Mouse (Mus musculus): ENCODE measurements around the gene Gm37240. TPM values are rescaled to one million over a fixed set of nuclear protein-coding genes. Genes with fewer than 3 reads are reported as not detected.

Gene Gm37240
- total RNA-seq, 2 experiments from 2014 or later = 1.4 to 2.4 TPM

GRCm38 (mm10) chr3:85789748-85790147 lies 97.6 kb downstream of the Gm37240 start:
- no peak overlapping the region for H3K4me3 ChIP-seq
- no peak for DNase-seq (ENCODE audit: low spot score in 2 of 2)
- no peak for TF ChIP-seq CTCF (conservative IDR thresholded peaks at IDR 0.05)
- H3K27ac ChIP-seq = peak overlapping the region; percentile 36; the same call in 1 of the 2 replicates

- DNase-seq (ENCODE audit: low spot score in 2 of 2) = no peak
- Histone ChIP-seq H3K4me3 (no peak overlapping the region), H3K27ac (no peak overlapping the region)
- TF ChIP-seq CTCF (conservative IDR thresholded peaks at IDR 0.05) = no peak
These were observed 100.8 kb downstream of the Gm37240 start for GRCm38 (mm10) chr3:85786501-85786900.

- TF ChIP-seq CTCF (conservative IDR thresholded peaks at IDR 0.05) = no peak
These were observed 106.4 kb downstream of the Gm37240 start for GRCm38 (mm10) chr3:85780906-85781305.

GRCm38 (mm10) chr3:85780332-85780731 lies 107.0 kb downstream of the Gm37240 start:
- TF ChIP-seq CTCF (conservative IDR thresholded peaks at IDR 0.05) = no peak
- no peak overlapping the region for H3K27ac ChIP-seq
- H3K4me3 ChIP-seq = no peak overlapping the region
- DNase-seq (ENCODE audit: low spot score in 2 of 2) = no peak

More at GRCm38 (mm10) chr3:85780906-85781305, 106.4 kb downstream of the Gm37240 start:
- no peak for DNase-seq (ENCODE audit: low spot score in 2 of 2)
- Histone ChIP-seq H3K4me3 (no peak overlapping the region), H3K27ac (no peak overlapping the region)

- Histone ChIP-seq H3K4me3 (no peak overlapping the region), H3K27ac (no peak overlapping the region)
- no peak for TF ChIP-seq CTCF (conservative IDR thresholded peaks at IDR 0.05)
- DNase-seq (ENCODE audit: low spot score in 2 of 2) = no peak
These were observed 109.5 kb downstream of the Gm37240 start for GRCm38 (mm10) chr3:85777841-85778240.

- H3K4me3 ChIP-seq = no peak overlapping the region
- no peak for TF ChIP-seq CTCF (conservative IDR thresholded peaks at IDR 0.05)
- DNase-seq (ENCODE audit: low spot score in 2 of 2) = no peak
These were observed 110.0 kb downstream of the Gm37240 start for GRCm38 (mm10) chr3:85777356-85777755.

GRCm38 (mm10) chr3:85776707-85777106 lies 110.6 kb downstream of the Gm37240 start:
- no peak for DNase-seq (ENCODE audit: low spot score in 2 of 2)
- Histone ChIP-seq H3K27ac (no peak overlapping the region), H3K4me3 (no peak overlapping the region)
- TF ChIP-seq CTCF (conservative IDR thresholded peaks at IDR 0.05) = no peak

More at GRCm38 (mm10) chr3:85777356-85777755, 110.0 kb downstream of the Gm37240 start:
- H3K27ac ChIP-seq = no peak overlapping the region

GRCm38 (mm10) chr3:85776126-85776525 lies 111.2 kb downstream of the Gm37240 start:
- no peak for TF ChIP-seq CTCF (conservative IDR thresholded peaks at IDR 0.05)
- no peak for DNase-seq (ENCODE audit: low spot score in 2 of 2)

GRCm38 (mm10) chr3:85773886-85774285 lies 113.4 kb downstream of the Gm37240 start:
- Histone ChIP-seq H3K4me3 (no peak overlapping the region), H3K27ac (no peak overlapping the region)
- DNase-seq (ENCODE audit: low spot score in 2 of 2) = no peak
- no peak for TF ChIP-seq CTCF (conservative IDR thresholded peaks at IDR 0.05)

More at GRCm38 (mm10) chr3:85776126-85776525, 111.2 kb downstream of the Gm37240 start:
- Histone ChIP-seq H3K4me3 (no peak overlapping the region), H3K27ac (no peak overlapping the region)

GRCm38 (mm10) chr3:85773425-85773824 lies 113.9 kb downstream of the Gm37240 start:
- DNase-seq (ENCODE audit: low spot score in 2 of 2) = no peak
- H3K27ac ChIP-seq = no peak overlapping the region
- peak; percentile 71 for TF ChIP-seq CTCF (conservative IDR thresholded peaks at IDR 0.05)

GRCm38 (mm10) chr3:85764937-85765337 lies 122.4 kb downstream of the Gm37240 start:
- Histone ChIP-seq H3K27ac (no peak overlapping the region), H3K4me3 (no peak overlapping the region)

More at GRCm38 (mm10) chr3:85773425-85773824, 113.9 kb downstream of the Gm37240 start:
- no peak overlapping the region for H3K4me3 ChIP-seq

GRCm38 (mm10) chr3:85764008-85764834 lies 123.1 kb downstream of the Gm37240 start:
- TF ChIP-seq CTCF (conservative IDR thresholded peaks at IDR 0.05) = no peak
- H3K27ac ChIP-seq = no peak overlapping the region
- H3K4me3 ChIP-seq = no peak overlapping the region
- no peak for DNase-seq (ENCODE audit: low spot score in 2 of 2)

More at GRCm38 (mm10) chr3:85764937-85765337, 122.4 kb downstream of the Gm37240 start:
- DNase-seq (ENCODE audit: low spot score in 2 of 2) = no peak
- no peak for TF ChIP-seq CTCF (conservative IDR thresholded peaks at IDR 0.05)

GRCm38 (mm10) chr3:85757944-85758343 lies 129.4 kb downstream of the Gm37240 start:
- Histone ChIP-seq H3K4me3 (no peak overlapping the region), H3K27ac (no peak overlapping the region)
- TF ChIP-seq CTCF (conservative IDR thresholded peaks at IDR 0.05) = no peak
- DNase-seq (ENCODE audit: low spot score in 2 of 2) = no peak

- no peak for DNase-seq (ENCODE audit: low spot score in 2 of 2)
- no peak overlapping the region for H3K27ac ChIP-seq
- TF ChIP-seq CTCF (conservative IDR thresholded peaks at IDR 0.05) = no peak
These were observed 129.9 kb downstream of the Gm37240 start for GRCm38 (mm10) chr3:85757435-85757834.

More at GRCm38 (mm10) chr3:85757435-85757834, 129.9 kb downstream of the Gm37240 start:
- H3K4me3 ChIP-seq = no peak overlapping the region
